Mouse (Mus musculus) ES-Bruce4 (cell line): ENCODE data around the gene Gnaq.

Experiments used
- CTCF ChIP-seq: IDR thresholded peaks from one replicate; pipeline ENCODE4 v1.8.1; 2011; ENCODE audit warnings: low read depth, low read length
- EP300 ChIP-seq: IDR thresholded peaks from 2 replicates; pipeline ENCODE4 v1.6.1; 2011; ENCODE audit warnings: low read depth, low read length; ENCODE audit not compliant: insufficient read depth
- POLR2A ChIP-seq: IDR thresholded peaks from one replicate; pipeline ENCODE4 v1.8.1; 2011; ENCODE audit warnings: low read length; ENCODE audit not compliant: insufficient read depth

GRCm38 (mm10) chr19:16322986-16323385 is 190.4 kb downstream of the Gnaq start:
- TF ChIP-seq CTCF (no peak), POLR2A (no peak), EP300 (no peak)
